Mouse (Mus musculus): ENCODE results near the gene Slc44a5.

The Slc44a5 gene

DNA sequence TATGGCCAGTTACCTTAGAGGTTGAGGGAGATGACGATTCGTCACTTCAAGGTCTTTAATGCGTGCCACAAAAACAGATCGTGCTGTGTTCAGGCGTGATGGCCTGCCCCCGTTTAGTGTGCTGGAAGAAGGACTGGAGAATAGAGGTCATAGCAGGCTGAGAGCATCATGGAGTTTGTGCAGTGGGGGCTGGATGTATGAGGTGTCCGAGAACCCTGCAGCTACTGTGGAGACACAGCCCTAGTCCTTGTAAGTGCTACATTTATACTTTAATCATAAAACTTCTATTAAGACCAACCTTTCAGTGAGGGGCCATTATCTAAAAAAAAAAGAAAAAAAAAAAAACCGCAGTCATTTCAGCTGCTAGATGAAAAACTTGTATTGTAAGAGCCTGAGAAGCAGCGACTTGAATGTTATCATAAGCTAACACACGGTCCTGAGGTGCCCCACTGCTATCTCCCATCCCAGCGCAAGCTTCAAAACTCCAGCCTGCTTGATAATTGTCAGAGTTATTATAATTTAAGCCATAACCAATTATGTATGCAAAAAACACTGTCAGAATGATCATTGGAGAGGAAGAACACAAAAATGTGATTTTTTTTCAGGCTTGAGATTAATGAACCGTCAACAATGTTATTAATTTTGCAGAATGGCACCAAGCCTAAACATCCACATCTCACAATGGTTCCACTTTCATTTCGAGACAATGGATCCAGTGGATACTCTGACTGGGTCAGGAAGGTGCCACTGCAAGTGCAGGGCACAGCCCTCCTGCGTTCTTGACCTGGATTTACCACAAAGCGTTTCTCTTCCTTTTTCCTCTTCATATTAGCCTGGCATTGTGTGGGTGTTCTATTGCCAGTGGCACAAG lies 118.5 kb downstream of the Slc44a5 start:
- DNase-seq (ENCODE audit: inconsistent age in 2 of 2, low spot score in 1 of 2) = no peak

DNA sequence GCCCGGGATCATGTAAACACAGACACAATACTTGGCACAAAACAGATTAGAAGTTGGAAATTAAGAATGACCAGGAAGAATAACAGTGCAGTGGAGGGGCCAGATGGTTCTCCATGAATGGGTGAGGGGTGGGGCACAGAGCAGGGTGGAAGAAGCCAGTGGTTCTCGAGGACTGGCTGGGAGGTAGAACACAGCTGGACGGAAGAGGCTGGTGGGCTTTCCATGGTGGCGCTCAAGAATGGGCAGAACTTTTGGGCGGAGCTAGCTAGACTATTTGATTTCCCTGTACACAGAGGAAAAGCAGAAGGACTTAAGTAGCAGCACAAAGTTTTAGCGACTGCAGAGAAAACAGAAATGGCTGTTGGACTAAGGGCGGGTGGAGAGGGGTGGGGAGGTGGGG lies 119.2 kb downstream of the Slc44a5 start:
- DNase-seq (ENCODE audit: inconsistent age in 2 of 2, low spot score in 1 of 2) = no peak

DNA sequence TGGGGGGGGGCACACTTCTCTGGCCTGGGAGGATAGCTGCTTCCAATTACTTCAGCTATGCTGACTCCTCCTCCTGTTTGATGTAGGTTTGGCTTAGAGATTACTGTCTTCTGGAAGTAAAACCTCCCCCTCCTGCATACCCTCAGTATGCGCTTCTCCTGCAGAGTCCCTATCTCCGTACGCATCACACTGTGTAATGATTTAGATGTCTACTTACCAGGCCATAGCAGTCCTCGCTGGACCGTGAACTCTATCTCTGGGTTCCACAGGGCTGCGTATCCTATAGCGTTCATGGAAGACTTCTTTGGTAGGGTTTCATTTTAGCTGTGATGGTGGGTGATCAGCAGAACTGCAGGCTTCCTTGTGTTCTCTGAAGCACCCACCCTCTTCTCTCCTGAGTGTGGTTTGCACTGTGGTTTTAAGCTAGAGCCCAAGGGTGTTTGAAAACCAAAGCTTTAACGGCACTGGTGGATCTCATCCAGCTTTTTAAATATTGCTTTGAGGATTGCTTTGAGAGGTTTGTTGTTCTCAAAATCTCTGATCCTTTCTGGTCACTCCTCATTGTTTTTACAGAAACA lies 120.6 kb downstream of the Slc44a5 start:
- DNase-seq (ENCODE audit: inconsistent age in 2 of 2, low spot score in 1 of 2) = no peak

DNA sequence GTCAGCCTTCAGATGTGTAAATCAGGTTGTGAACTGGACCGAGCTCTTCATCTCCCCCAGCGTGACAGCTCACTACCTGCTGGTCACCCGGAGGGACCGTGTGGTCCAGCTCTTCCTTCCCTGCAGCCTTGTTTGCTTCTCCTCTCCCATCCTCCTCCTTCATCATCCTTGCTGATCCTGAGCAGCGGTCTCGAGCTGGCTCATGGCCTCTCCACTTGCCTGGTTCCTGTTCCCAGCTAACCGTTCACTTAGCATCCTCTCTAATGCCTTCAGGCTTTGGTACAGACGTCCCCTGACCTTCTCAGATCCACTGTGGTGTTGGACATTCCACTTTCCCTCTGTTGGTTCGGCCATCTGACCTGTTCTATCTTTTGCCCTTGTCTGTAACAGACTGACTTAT lies 128.4 kb downstream of the Slc44a5 start:
- no peak for DNase-seq (ENCODE audit: inconsistent age in 2 of 2, low spot score in 1 of 2)

DNA sequence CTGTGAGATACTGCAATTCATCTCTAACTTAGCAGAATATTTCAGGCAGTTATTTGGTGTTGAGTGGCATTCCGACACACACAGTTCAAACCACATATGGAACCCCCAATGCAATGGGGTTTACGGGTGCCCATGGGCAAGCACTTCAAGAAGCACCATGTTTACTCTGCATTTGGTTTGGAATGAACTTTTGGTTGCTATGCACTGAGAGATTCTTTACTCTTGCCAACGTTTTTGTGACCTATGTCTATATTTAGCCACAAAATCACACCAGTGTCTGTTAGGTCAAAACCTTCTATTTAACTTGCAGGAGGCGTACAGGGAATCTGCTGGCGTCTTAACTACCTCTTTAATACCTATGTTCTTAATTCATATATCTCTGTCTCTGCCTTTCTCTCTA lies 137.3 kb downstream of the Slc44a5 start:
- DNase-seq (ENCODE audit: inconsistent age in 2 of 2, low spot score in 1 of 2) = no peak

DNA sequence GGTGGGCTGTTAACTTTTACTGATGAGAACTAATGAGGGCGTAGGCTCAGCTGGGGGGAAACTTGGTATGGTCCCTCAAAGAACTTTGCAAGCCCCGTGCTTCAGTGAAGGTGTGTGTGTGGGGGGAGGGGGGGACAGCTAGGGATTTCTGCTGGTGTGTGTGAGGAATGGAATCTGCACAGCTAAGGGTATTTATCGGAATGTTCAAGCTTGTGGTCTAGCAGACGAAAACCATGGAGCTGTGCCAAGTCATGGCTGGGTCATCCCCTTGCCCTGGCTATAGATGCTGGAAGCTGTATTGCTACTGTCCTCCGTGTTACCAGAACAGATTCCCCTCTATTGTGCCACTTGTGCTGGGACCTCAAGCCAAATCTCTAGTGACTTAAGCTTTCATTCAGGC lies 138.0 kb downstream of the Slc44a5 start:
- no peak for DNase-seq (ENCODE audit: inconsistent age in 2 of 2, low spot score in 1 of 2)

DNA sequence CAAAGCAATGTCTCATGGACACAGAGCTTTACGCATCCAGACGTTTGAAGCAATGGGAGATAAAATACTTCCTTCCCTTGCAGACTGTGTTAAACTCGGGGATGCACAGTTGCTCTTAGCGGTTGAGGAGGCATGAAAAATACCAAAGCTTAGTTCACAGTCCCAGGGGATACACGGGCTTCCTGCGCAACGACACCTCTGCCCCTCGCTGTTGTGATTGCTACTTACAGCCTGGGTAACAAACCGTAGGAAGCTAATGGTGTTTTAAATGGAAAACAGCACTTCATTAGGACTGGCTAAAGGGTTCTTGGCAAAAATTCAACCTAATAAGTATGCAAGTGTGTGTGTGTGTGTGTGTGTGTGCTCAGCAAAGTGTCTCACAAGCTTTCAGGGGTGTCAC lies 141.8 kb downstream of the Slc44a5 start:
- DNase-seq (ENCODE audit: inconsistent age in 2 of 2, low spot score in 1 of 2) = no peak

DNA sequence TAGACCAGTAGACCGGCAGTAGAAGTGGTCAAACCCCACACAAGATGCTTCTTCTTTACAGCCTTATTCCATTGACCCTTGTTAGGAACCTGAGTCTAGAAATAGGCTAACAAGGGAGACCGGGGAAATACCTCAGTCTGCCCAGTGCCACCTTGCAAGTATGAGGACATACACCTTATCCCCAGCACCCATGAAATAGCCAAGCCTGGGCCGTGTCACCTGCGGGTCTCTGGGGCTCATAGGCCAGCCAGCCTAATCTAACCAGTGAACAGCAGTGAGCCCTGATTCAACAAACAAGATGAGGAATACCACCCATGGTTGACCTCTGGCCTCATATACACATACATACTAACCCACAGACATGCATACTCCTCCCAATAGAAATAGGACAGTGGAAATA lies 142.2 kb downstream of the Slc44a5 start:
- DNase-seq (ENCODE audit: inconsistent age in 2 of 2, low spot score in 1 of 2) = no peak

DNA sequence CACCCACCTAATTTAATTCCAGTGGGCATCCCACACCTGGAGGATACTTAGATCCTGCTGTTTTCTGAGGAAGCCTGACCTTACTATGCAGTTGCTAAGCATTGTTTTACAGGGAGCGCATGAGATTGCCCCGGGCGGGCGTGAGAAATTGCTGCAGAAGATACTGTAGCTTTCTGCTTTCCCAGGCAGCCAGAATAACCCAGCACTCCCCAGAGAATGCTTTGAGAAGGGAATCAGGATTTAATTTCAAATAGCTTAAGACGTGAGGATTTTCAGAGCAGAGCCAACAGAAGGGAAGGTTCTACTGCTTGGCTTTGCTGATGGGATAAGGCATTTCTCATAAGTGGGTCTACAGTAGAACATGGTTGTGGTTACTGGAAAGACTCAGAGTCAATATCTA lies 142.8 kb downstream of the Slc44a5 start:
- no peak for DNase-seq (ENCODE audit: inconsistent age in 2 of 2, low spot score in 1 of 2)

DNA sequence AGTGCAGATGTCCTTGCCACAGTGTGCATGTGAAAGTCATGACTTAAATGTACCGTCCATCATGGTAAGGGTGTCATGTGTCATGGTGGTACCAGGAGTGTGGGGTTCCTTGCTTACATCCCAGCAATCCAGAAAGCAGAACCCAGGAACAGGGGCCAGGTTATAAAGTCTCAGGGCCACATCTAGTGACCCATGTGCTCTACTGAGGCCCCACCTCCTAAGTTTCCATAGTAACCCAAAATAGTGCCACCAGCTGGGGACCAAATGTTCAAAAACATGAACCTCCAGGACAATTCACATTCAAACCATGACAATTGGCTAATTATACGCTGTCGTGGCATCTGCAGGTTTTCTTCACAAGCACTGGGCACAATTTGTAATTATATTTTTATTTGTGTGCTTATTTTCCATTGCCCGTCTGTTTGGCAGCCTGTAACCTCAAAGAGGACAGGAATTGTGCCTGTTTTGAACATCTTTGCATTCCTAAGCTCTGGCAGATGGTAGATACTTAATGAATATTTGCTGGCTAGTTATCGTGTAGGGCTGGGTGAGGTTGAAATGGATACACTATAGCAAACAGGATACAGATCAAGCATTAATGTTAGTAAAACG lies 145.9 kb downstream of the Slc44a5 start:
- DNase-seq (ENCODE audit: inconsistent age in 2 of 2, low spot score in 1 of 2) = no peak

DNA sequence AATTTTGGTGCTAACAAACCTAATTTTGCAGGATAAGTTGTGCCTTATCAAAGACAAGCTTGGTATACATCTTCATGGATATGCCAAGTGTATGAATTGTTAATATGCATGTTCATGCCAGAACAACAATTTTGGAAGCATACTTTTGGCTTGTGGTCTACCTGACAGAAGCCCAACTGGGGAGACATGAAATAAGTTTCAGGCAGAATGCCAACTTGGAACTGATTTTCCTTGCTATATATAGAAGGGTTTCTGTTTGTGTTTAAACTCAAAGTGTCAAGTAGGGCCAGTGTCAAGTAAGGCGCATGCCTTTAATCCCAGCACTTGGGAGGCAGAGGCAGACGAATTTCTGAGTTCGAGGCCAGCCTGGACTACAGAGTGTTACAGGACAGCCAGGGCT lies 149.3 kb downstream of the Slc44a5 start:
- DNase-seq (ENCODE audit: inconsistent age in 2 of 2, low spot score in 1 of 2) = no peak

DNA sequence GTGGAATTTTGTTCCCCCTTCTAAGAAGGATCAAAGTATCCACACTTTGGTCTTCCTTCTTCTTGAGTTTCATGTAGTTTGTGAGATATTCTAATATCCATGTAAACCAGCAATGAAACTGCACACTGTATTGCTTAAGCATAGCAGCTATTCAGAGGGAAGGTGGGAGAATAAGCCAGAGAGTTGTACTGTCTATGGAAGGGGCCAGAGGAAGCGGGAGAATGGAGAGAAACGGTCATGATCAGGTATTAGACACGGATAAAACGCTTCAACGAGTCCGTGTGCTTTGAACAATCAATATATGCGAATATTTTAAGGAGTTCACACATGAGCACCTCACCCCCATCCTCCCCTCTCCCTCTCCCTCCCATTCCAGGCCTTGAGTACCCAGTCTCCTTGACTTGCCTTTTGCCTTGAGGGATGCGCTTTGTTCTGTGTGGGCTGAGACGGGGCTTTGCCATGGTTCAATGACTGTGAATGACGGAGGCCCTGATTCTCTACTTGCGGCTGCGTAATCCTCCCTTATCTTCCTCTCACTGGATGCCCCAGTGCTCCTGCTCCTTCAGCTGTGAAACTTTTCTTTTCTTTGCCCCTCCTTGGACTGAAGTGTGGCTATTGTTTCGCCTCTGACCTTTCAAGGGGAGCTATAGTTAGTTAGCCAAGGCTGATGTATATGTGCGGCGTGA lies 151.8 kb downstream of the Slc44a5 start:
- DNase-seq (ENCODE audit: inconsistent age in 2 of 2, low spot score in 1 of 2) = no peak

DNA sequence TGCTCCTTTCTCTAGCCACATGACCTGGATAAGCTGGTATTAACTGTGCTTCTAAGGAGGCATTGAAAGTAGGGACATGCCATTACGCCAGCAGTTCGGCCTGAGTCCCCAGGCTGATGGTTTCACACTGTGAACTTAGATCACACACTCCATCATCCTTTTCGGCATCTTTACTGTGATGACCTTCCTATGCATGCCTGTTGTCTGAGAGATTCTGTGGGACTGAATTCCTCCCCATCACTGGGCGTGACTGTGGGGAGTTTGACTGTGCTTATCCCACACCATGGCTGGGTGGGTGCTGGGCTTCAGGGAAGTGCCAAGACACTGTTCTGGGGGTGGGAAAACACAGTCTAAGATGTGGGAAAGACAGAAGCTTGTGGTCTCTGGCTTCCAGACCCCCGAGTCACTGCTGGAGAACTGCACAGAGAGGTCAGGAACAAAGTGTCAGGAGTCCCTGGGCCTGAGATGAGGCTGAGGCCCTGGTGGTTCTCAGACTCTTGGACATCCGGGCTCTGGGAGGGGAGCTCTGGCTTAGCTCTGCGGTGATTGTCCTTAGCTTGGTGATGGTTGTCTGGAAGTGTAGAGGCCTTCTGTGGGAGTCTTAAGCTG lies 152.6 kb downstream of the Slc44a5 start:
- DNase-seq (ENCODE audit: inconsistent age in 2 of 2, low spot score in 1 of 2) = no peak

DNA sequence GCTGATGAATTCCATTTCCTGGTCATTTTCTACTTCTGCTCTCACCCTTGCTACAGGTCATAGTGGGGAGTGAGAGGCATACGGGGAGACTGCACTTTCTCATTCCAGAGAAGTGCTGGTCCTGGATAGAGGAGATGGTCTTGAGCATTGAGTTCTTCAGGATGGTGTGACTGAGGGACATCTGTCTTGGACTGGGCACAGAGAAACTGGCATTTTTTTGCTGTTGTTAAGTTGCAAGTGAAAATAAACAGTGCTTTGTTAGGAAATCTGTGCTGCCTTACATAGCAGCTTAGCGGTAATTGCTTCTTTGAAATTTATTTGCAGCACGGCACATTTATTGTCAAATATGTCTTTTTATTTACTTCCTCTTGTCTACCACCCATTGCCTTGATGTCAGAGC lies 154.0 kb downstream of the Slc44a5 start:
- DNase-seq (ENCODE audit: inconsistent age in 2 of 2, low spot score in 1 of 2) = no peak

DNA sequence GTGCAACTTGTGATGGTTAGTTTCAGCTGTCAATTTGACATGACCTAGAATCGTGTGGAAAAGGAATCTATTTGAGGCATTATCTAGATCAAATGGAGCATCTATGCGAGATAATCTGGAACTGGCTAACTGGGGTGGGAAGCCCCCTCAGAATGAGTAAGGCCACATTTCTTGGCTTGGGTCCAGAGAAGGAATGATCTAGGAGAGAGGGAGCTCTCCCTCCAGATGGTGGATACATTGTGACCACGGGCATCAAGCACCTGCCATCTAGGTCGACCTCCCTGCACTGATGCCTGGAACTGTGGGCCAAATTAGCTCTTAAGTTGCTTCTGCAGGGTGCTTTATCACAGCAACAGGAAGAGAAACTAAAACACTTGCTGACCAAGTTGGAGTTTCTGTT lies 155.8 kb downstream of the Slc44a5 start:
- DNase-seq (ENCODE audit: inconsistent age in 2 of 2, low spot score in 1 of 2) = no peak

DNA sequence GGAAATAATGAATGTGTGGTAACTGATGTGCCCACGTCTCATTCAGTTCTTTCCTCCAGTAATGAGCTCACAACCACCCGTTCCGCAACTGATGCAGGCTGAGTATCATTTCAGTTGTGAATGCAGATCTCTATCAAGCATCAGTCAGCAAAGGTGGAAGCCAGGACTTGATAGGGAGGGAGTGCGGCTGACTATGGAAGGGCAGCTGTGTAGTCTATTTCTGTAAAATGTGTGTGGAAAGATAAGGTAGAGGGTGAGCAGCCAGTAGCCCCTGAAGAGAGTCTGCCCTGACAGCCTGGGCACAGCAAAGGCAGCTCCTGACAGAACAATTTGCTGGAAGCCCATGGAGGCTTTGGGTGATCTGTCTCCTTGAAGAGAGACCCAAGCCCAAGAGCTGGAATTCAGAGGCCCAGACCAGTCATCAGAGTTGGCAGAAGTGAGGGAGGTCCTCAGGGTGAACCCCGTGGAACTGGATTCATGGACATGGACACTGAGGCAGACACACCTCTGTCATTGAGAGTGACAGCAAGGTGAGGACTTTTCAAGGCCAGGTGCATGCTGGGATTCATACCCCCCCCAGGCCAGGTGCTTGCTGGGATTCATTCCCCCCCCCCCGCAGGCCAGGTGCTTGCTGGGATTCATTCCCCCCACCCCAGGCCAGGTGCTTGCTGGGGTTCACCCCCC lies 157.3 kb downstream of the Slc44a5 start:
- DNase-seq (ENCODE audit: inconsistent age in 2 of 2, low spot score in 1 of 2) = no peak

DNA sequence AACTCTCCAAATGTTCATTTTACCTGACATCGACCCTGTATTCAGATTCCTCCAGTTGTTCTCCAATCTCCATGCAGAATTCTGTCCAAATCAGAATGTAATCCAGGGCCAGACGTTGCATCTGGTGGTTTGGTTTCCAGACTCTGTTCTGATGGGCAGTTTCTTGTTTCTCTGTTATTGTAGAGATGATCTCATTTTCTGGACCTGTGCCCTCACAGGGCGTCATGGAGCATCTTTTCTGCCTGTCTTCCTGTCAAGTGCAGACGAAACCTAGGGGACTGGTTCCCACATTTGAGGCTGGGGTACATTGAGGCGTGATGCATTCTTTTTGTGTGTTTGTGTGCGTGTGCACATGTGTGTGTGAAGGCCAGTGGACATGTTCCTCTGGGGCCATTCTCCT lies 160.8 kb downstream of the Slc44a5 start:
- no peak for DNase-seq (ENCODE audit: inconsistent age in 2 of 2, low spot score in 1 of 2)

DNA sequence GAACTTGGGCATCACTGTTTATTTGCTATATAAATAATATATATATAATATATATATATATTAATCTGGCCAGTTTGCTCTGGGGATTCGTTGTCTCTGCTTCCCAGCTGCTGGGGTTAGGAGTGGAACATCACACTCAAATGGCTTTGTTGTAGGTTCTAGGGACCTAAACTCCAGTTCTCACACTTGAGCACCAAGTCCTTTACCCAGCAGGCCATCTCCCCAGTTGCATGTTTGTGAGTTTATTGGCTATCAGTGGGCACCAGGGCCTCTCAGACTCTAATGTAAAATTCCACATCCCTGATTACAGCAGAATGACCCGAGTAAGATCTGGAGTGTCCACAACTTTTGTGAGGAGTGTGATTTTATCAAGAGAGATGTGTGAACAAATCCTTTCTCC lies 161.5 kb downstream of the Slc44a5 start:
- no peak for DNase-seq (ENCODE audit: inconsistent age in 2 of 2, low spot score in 1 of 2)

DNA sequence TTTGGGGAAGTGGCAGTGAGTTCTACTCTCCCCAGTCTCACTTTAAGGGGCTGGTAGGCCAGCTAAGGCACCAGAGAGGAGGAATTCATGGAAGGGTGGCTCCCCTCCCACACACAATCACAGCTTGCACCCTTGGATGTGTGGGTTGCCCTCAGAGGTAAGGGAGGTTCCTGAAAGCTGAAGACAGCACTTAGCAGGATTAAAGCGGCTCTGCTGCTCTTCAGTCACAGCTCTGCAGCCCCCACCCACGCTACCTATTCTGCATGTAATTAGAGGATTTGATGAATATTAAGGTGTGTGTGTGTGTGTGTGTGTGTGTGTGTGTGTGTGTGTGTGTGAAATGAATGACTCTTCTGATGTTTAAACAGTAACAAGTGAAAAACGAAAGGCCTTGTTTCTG lies 163.3 kb downstream of the Slc44a5 start:
- DNase-seq (ENCODE audit: inconsistent age in 2 of 2, low spot score in 1 of 2) = no peak

DNA sequence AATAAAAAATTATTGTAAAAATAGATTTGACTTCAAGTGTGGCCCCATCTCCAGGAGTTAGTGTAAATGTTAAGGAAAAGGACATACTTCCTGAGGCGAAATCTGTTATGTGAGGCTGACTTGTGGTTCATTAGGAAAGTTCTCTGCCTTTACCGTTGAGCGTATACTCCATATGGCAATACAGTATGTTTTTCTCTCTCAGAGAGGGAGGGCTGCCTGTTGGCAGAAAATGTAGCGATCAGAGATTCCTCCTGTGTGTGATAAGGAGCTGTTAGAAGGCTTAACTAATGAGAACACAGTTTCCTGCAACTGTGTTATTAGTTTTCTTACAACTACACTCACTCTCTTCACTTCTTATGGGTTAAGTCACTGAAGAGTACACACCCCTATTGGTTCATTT lies 168.1 kb downstream of the Slc44a5 start:
- DNase-seq (ENCODE audit: inconsistent age in 2 of 2, low spot score in 1 of 2) = no peak

DNA sequence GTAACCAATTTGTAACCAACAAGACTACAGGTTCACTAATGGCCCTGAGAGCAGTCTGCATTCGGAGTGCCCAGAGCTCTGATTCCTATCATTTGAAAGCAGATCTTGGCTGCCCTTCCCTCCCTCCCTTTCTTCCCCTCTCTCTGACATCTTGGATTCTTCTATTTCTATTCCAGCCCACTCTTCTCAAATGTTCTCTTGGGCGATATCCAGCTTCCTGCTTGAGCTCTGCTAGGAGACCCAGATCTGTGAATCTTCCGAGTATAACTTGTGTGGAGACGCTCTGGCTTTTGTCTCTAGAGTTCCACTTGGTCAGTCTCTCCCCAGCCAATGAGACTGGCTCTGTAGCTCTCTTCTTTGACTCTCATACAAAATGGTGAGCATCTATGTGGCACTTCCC lies 169.4 kb downstream of the Slc44a5 start:
- DNase-seq (ENCODE audit: inconsistent age in 2 of 2, low spot score in 1 of 2) = no peak
